Mouse (Mus musculus): ENCODE measurements around the gene Lonp1.

Gene Lonp1

DNA sequence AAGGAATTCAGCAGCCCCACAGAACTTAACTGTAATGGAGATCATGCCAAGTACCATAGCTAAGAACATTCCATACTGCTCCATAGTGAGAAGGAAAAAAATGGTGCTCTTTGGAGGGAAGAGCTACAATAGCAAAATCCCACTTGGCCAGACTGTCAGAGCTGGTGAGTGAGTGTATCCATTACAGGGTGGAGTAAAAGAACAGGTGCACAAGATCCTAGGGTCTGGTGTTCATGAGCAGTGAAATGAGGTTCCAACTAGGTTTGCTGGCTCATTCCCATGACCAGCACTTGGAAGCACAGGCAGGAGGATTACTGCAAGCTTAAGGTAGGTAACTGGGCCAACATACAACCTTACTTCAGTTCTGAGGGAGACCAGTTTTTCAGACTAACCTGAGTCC lies 34.1 kb downstream of the Lonp1 start:
- peak; percentile 42 for DNase-seq (ENCODE audit: low read depth, low spot score)

DNA sequence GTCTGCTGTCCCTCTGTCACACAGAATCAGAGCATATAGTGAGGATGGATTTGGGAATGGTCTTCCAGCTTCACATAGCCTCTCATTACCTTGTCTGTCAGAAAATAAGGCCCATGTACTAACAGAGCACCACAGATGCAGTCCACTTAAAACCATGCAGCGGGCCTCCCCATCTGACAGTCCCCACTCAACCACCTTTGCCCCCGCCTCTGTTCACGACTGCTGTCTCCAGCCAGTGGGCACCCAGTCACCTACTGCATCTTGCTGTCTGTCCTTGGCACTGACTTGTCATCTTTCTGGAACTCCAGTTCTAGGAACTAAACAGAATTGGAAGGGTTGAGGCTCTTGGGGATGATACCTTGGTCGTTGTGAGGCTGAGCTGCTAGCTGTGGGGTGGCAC lies 37.8 kb downstream of the Lonp1 start:
- no peak for DNase-seq (ENCODE audit: low read depth, low spot score)

GRCm38 (mm10) chr17:56587773-56588172 lies 38.9 kb downstream of the Lonp1 start:
- DNase-seq (ENCODE audit: low read depth, low spot score), result no peak

GRCm38 (mm10) chr17:56585171-56585821 lies 41.4 kb downstream of the Lonp1 start:
- DNase-seq (ENCODE audit: low read depth, low spot score), result peak; percentile 51

DNA sequence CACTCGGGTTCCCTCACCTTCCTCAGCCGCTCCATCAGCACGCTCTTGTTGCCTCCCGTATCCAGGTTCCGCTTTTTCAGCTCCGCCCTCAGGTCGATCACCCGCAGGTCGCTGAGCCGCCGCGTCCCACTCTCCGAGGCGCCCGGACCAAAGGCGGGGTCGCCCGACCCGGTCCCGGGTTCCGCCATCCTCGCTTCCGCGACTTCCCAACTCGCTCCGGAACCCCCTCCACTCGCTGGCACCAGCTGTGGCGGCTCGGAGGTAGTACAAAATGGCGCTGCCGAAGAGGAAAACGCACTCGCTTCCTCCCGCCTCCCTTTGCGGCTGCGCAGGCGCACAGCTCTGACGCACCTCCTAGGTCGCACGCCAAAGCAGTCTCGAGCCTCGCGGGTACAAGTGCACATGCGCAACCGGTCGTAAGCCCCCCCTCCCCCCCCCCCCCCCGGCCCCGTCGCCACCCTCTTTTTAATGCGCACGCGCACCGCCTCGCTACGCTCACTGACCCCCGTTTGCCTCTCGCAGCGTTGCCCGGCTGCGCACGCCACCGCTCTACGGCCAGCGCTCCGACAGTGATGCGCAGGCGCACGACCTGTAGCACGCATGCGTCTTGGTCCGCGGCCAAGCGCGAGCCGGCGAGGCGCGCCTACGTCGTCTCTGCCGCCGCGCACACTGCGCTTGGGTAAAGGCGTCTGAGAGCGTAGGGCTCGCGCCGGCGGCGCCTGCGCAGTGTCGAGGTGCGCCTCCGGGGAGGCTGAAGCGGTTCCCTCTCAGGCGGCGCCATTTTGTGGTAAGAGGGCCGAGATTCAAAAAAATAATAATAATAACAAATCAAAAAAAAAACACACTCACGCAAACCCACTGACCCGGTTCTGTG lies 42.2 kb downstream of the Lonp1 start, which contains the start of the genes Safb2 and Safb:
Gene Safb2 (minus strand): TSS at position 329 of the 874 bp plus-strand sequence.
Gene Safb (plus strand): TSS at position 569 of the 874 bp plus-strand sequence.
- peak; percentile 100 for DNase-seq (ENCODE audit: low read depth, low spot score)

- DNase-seq (ENCODE audit: low read depth, low spot score), result peak; percentile 57
These were observed 43.0 kb downstream of the Lonp1 start for GRCm38 (mm10) chr17:56583611-56584256.

DNA sequence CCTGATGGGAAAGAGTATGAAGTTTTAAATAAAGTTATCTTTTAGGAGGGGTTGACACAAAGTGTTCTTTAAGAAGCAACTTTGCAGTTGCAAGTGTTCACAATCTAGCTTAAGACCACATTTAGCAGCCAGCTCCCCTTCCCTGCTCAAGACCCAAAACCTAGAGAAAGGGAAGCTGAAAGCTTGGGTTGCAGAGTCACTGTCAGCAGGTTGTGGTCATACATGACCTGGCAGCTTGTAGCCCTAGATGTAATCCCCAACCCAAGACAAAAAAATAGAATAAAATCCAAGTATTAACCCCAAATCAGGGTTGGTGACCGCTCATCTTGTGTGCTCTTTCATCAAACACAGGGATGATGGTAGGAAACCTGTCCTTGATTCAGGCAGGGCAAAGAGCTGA lies 43.6 kb downstream of the Lonp1 start:
- no peak for DNase-seq (ENCODE audit: low read depth, low spot score)

- no peak for DNase-seq (ENCODE audit: low read depth, low spot score)
These were observed 53.7 kb downstream of the Lonp1 start for GRCm38 (mm10) chr17:56572939-56573338.

DNA sequence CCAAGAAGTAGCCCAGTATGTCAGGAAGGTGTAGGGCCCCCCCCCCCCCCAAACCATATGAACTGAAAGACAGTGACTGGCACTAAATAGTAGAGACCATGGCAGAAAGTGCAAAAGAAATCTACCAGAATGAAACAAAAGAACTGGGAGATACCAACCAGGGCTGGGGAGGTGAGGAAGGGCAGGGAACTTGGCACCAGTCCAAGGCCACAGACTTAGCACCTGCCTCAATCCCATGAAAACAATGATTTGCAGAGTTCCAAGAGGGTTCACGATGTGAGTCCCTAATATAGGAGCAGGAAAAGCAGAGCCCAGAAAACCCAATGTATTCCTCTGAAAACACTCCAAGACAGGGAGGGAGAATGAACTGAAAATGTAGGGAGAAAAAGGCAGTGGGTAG lies 54.5 kb downstream of the Lonp1 start:
- DNase-seq (ENCODE audit: low read depth, low spot score), result no peak

DNA sequence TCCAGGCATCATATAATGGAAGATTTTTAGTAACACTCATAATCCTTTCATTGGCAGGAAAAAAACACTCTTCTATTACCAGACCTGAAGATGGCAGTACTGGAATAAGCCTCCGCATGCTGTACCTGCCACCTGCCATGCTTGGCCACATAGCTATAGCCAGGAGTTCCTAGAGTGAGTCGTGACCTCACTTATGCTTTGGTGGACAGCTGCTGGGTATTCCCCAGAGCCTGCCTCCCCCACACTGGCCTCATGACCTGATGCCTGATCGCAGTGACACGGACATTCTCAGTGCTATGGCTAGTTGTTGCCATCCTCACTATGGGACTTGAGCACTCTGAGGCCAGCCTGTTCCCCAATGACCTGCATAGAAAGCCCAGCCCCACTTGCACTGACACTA lies 56.4 kb downstream of the Lonp1 start:
- no peak for DNase-seq (ENCODE audit: low read depth, low spot score)

GRCm38 (mm10) chr17:56567370-56567769 lies 59.3 kb downstream of the Lonp1 start:
- no peak for DNase-seq (ENCODE audit: low read depth, low spot score)

DNA sequence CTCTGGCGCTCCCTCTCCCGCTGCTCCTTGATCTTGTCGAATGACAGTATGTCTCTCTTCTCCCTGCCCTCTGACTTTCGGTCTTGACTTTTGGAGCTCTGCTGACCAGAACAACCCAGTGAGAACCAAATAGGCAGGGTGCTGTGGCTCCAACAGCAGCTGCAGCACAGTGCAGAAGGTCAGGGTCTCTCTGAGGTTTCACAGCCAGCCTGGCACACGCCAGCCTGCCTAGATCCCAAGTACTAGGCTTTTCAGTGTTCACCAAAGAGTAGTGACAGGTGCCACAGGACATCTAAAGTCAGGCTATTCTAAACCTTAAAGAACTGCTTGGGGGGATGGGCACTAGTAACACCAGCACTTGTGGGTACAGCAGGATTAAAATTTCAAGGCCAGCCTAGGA lies 59.8 kb downstream of the Lonp1 start:
- DNase-seq (ENCODE audit: low read depth, low spot score), result no peak

DNA sequence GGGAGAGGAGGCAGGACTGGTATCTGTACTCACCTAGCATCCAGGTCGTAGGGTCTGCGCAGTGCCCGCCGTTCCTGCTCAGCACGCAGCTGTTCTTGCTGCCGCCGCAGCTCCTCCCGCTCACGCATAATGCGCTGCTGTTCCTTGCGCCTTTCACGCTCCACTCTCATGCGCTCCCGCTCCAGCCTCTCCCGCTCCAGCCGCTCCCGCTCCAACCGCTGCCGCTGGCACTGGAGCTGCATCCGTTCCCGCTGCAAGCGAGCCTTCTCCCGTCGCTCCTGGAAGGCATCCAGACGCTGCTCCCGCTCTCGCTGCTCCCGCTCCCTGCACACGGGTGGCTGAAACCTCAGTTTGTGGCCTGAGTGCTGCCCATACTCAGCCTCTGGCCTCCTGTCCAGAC lies 60.4 kb downstream of the Lonp1 start:
- no peak for DNase-seq (ENCODE audit: low read depth, low spot score)
